Mouse (Mus musculus): ENCODE data around the gene Crls1. TPM values are rescaled to one million over a fixed set of nuclear protein-coding genes. Genes with fewer than 3 reads are reported as not detected.

Gene Crls1
- polyA plus RNA-seq, 1 experiment, result 37.4 TPM

DNA sequence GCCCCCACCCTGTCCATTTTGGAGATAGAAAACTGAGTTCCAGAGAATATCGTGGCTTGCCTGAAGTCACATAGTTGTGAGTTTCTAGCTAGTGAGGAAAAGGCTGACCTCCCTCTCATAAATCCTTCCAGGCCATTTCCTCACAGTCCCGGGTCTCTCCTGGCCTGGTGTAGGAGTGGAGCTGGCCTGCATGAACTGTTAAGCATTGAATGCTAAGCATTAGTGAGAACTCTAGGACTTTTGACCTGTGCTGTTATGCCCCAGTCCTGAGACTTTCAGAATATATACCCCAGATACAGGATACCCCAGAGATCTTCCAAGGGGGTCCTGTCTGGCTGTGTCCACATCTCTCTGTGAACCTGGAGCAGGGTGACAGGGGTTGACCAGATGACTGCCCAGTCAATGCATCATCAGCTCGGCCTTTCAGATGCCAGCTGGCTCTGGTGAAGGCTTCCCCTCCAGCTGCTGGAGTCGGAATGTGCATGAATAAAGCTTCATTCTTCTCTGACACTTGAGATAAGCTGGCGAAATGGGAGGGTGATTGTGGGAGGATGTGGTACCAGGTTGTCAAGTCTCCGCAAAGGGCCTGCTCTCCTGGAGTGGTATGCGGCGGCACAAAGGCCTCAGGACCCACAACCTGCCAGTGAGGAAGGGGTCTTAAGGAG lies 38.0 kb downstream of the Crls1 start:
- H3K4me3 ChIP-seq (ENCODE audit: insufficient read depth, low read depth, low read length), result no peak overlapping the region
- no peaks in the 10 kb centered on the region for H3K27me3 ChIP-seq (replicated peaks; ENCODE audit: control insufficient read depth, insufficient read depth, low read length)
- WGBS, result 39% methylated on average over 8 of the region's 8 CpGs
- no peak for TF ChIP-seq CTCF (conservative IDR thresholded peaks at IDR 0.05; ENCODE audit: insufficient read depth, insufficient read length, low read depth, low read length)
- TF ChIP-seq POLR2A (IDR thresholded peaks at IDR 0.05; ENCODE audit: low read depth, low read length), result no peak
- DNase-seq, result no peak
- no peaks in the 10 kb centered on the region for H3K36me3 ChIP-seq (ENCODE audit: control insufficient read depth, insufficient read depth, low read length)
- H3K4me1 ChIP-seq (ENCODE audit: control insufficient read depth, insufficient read depth, low read length), result no peaks in the 10 kb centered on the region
- H3K27ac ChIP-seq (ENCODE audit: insufficient read depth, low read depth, low read length), result no peak overlapping the region

DNA sequence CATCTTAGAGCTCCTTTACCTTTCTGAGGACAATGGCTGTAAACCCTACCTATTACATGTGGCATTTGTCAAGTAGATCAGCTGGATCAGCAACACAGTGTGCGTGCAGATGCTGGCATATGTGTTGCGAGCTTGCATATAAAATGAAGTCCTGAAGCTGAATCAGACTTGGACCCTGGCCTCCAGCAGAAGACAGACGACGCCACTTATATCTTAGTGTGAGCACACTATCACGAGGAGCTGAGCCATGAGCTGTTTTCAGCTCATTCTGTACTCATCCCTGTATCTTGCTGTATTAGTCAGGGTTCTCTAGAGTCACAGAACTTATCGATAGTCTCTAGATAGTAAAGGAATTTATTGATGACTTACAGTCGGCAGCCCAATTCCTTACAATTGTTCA lies 38.8 kb downstream of the Crls1 start:
- WGBS, result 94% methylated on average over 7 of the region's 7 CpGs
- DNase-seq, result no peak
- H3K4me3 ChIP-seq (ENCODE audit: insufficient read depth, low read depth, low read length), result no peak overlapping the region
- TF ChIP-seq CTCF (conservative IDR thresholded peaks at IDR 0.05; ENCODE audit: insufficient read depth, insufficient read length, low read depth, low read length) (no peak), POLR2A (IDR thresholded peaks at IDR 0.05; ENCODE audit: low read depth, low read length) (no peak)
- no peaks in the 10 kb centered on the region for H3K27me3 ChIP-seq (replicated peaks; ENCODE audit: control insufficient read depth, insufficient read depth, low read length)
- no peaks in the 10 kb centered on the region for H3K4me1 ChIP-seq (ENCODE audit: control insufficient read depth, insufficient read depth, low read length)
- no peak overlapping the region for H3K27ac ChIP-seq (ENCODE audit: insufficient read depth, low read depth, low read length)
- H3K36me3 ChIP-seq (ENCODE audit: control insufficient read depth, insufficient read depth, low read length), result no peaks in the 10 kb centered on the region

GRCm38 (mm10) chr2:132893826-132894225 lies 47.4 kb downstream of the Crls1 start:
- Histone ChIP-seq H3K4me1 (ENCODE audit: control insufficient read depth, insufficient read depth, low read length) (no peaks in the 10 kb centered on the region), H3K27ac (ENCODE audit: insufficient read depth, low read depth, low read length) (no peak overlapping the region), H3K27me3 (replicated peaks; ENCODE audit: control insufficient read depth, insufficient read depth, low read length) (no peaks in the 10 kb centered on the region; the same call in 1 of the 2 replicates), H3K36me3 (ENCODE audit: control insufficient read depth, insufficient read depth, low read length) (no peaks in the 10 kb centered on the region), H3K4me3 (ENCODE audit: insufficient read depth, low read depth, low read length) (no peak overlapping the region)
- DNase-seq, result no peak
- no peak for TF ChIP-seq CTCF (conservative IDR thresholded peaks at IDR 0.05; ENCODE audit: insufficient read depth, insufficient read length, low read depth, low read length)
- TF ChIP-seq POLR2A (IDR thresholded peaks at IDR 0.05; ENCODE audit: low read depth, low read length), result no peak
- WGBS, result 51% methylated on average over 5 of the region's 5 CpGs

- Histone ChIP-seq H3K27ac (ENCODE audit: insufficient read depth, low read depth, low read length) (no peak overlapping the region), H3K36me3 (ENCODE audit: control insufficient read depth, insufficient read depth, low read length) (no peaks in the 10 kb centered on the region), H3K4me3 (ENCODE audit: insufficient read depth, low read depth, low read length) (no peak overlapping the region), H3K27me3 (replicated peaks; ENCODE audit: control insufficient read depth, insufficient read depth, low read length) (no peaks in the 10 kb centered on the region; the same call in 1 of the 2 replicates), H3K4me1 (ENCODE audit: control insufficient read depth, insufficient read depth, low read length) (0 out of 2 replicates have a peak, but pooled peaks cover under 1% of the 10 kb centered on the region)
- DNase-seq, result no peak
- no peak for TF ChIP-seq POLR2A (IDR thresholded peaks at IDR 0.05; ENCODE audit: low read depth, low read length)
- TF ChIP-seq CTCF (conservative IDR thresholded peaks at IDR 0.05; ENCODE audit: insufficient read depth, insufficient read length, low read depth, low read length), result no peak
- WGBS, result 44% methylated on average over 1 of the region's 1 CpGs
These were observed 51.7 kb downstream of the Crls1 start for GRCm38 (mm10) chr2:132898211-132898610.

GRCm38 (mm10) chr2:132900596-132900995 lies 54.1 kb downstream of the Crls1 start:
- 0 out of 2 replicates have a peak, but pooled peaks cover 3% of the 10 kb centered on the region for H3K4me1 ChIP-seq (ENCODE audit: control insufficient read depth, insufficient read depth, low read length)
- no peaks in the 10 kb centered on the region for H3K36me3 ChIP-seq (ENCODE audit: control insufficient read depth, insufficient read depth, low read length)
- 79% methylated on average over 1 of the region's 1 CpGs for WGBS
- TF ChIP-seq CTCF (conservative IDR thresholded peaks at IDR 0.05; ENCODE audit: insufficient read depth, insufficient read length, low read depth, low read length) (no peak), POLR2A (IDR thresholded peaks at IDR 0.05; ENCODE audit: low read depth, low read length) (no peak)
- H3K27ac ChIP-seq (ENCODE audit: insufficient read depth, low read depth, low read length), result no peak overlapping the region
- H3K4me3 ChIP-seq (ENCODE audit: insufficient read depth, low read depth, low read length), result no peak overlapping the region
- no peak for DNase-seq
- no peaks in the 10 kb centered on the region for H3K27me3 ChIP-seq (replicated peaks; ENCODE audit: control insufficient read depth, insufficient read depth, low read length)

- 0 out of 2 replicates have a peak, but pooled peaks cover 3% of the 10 kb centered on the region for H3K4me1 ChIP-seq (ENCODE audit: control insufficient read depth, insufficient read depth, low read length)
- 66% methylated on average over 4 of the region's 4 CpGs for WGBS
- no peak for DNase-seq
- H3K36me3 ChIP-seq (ENCODE audit: control insufficient read depth, insufficient read depth, low read length), result no peaks in the 10 kb centered on the region
- H3K27me3 ChIP-seq (replicated peaks; ENCODE audit: control insufficient read depth, insufficient read depth, low read length), result no peaks in the 10 kb centered on the region
- H3K27ac ChIP-seq (ENCODE audit: insufficient read depth, low read depth, low read length), result no peak overlapping the region
- H3K4me3 ChIP-seq (ENCODE audit: insufficient read depth, low read depth, low read length), result no peak overlapping the region
- no peak for TF ChIP-seq POLR2A (IDR thresholded peaks at IDR 0.05; ENCODE audit: low read depth, low read length)
- no peak for TF ChIP-seq CTCF (conservative IDR thresholded peaks at IDR 0.05; ENCODE audit: insufficient read depth, insufficient read length, low read depth, low read length)
These were observed 55.2 kb downstream of the Crls1 start for GRCm38 (mm10) chr2:132901636-132902035.

DNA sequence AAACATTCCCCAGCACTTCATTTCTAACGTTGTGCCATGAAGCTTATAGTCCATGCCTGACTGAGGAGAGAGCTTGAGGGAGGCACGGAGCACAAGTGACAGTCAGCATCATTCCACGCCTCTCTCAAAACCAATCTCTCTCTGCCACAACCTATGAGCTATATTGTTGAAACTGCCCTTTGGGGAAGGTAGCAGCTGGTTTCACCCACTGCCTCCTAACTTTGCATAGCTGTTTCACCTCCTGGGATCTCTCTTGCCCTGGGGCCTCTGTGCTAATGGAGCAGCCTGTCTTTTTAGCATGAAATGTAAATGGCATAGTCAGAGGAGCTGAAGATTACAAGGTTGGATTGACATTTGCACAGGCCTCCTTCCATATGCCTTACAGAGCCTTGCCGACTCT lies 55.6 kb downstream of the Crls1 start:
- no peak overlapping the region for H3K27ac ChIP-seq (ENCODE audit: insufficient read depth, low read depth, low read length)
- no peak for DNase-seq
- H3K36me3 ChIP-seq (ENCODE audit: control insufficient read depth, insufficient read depth, low read length), result no peaks in the 10 kb centered on the region

More for the DNA sequence above, 55.6 kb downstream of the Crls1 start:
- Histone ChIP-seq H3K4me1 (ENCODE audit: control insufficient read depth, insufficient read depth, low read length) (0 out of 2 replicates have a peak, but pooled peaks cover 3% of the 10 kb centered on the region), H3K4me3 (ENCODE audit: insufficient read depth, low read depth, low read length) (no peak overlapping the region), H3K27me3 (replicated peaks; ENCODE audit: control insufficient read depth, insufficient read depth, low read length) (no peaks in the 10 kb centered on the region)
- TF ChIP-seq POLR2A (IDR thresholded peaks at IDR 0.05; ENCODE audit: low read depth, low read length) (no peak), CTCF (conservative IDR thresholded peaks at IDR 0.05; ENCODE audit: insufficient read depth, insufficient read length, low read depth, low read length) (no peak)
- WGBS, result 68% methylated on average over 4 of the region's 4 CpGs

All from kidney, adult 2 months (tissue).